Mouse (Mus musculus) brain, embryonic 14.5 days (tissue): Measurements from ENCODE around the gene Hspd1.
"Not testable (repeated sequence)": the region's sequence is repeated elsewhere in the genome, so short reads cannot be mapped to it uniquely, and the experiment has no call there.

ENCODE experiments used
- CTCF ChIP-seq: fragments of 200-500 bp; IDR thresholded peaks from 2 replicates; pipeline ENCODE4 v1.5.1; 2012; ENCODE audit warnings: inconsistent platforms, mild to moderate bottlenecking, moderate library complexity, borderline replicate concordance; ENCODE audit not compliant: insufficient read depth, insufficient read length; ENCODE audit errors: extremely low read depth
- POLR2A ChIP-seq: fragments of 200-500 bp; IDR thresholded peaks from 2 replicates; pipeline ENCODE4 v1.6.1; 2012; ENCODE audit warnings: mild to moderate bottlenecking, inconsistent platforms, borderline replicate concordance; ENCODE audit not compliant: poor library complexity, insufficient read depth, insufficient read length, severe bottlenecking; ENCODE audit errors: extremely low read depth

GRCm38 (mm10) chr1:55072328-55072727 lies 15.7 kb downstream of the Hspd1 start:
- not testable (repeated sequence) for TF ChIP-seq CTCF, POLR2A
